8 mouse cellular contexts compared by ENCODE assay signal in the genomic region with DNA sequence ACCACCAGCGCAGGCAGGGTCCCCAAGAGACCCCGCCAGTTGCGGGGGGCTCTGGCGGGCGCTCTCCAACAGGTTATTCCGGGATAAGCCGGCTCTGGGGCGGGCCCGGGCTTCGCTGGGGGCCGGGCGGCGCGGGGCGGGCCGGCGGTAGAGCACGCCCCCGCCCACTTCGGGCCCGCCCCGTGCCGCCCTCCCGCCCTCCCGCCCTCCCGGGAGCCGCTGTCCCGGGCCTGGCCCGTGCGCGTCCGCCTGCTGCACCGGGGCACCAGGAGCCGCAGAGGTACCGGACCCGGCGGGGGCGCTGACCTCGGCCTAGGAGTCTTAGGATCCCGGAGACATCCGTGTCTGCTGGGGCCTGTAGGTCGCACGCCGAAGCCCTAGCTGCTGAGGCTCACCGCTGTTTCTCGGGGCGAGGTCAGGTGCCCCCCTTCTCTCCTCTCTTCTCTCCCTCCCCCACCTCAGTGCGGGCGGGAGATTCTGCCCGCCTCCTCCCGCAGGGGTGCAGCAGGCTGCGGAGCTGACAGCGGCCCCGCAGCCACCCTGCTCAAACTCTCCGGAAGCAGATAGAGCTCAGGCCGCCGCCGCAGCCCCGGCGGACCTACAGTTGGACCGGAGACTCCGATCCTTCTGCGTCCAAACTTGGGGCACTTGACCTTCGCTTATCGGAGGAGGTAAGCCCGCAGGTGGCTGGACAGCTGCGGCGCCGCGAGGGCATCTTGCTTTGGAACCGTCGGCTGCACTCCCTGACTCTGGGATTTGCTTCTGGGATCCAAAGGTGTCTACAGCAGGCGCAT. TPM values are rescaled to one million over a fixed set of nuclear protein-coding genes. Genes with fewer than 3 reads are reported as not detected.
DNase-seq lines count a peak whose midpoint lies in the region; ATAC-seq and TF ChIP-seq lines count a peak whose summit lies in the region.

A gene (plus strand): TSS at position 206 of the 794 bp plus-strand sequence.

- H3K36me3 ChIP-seq in C2C12 (ENCODE audit: control insufficient read depth, insufficient read depth), result no peaks in the 10 kb centered on the region
- H3K36me3 ChIP-seq in embryonic facial prominence, embryonic 13.5 days, result no peaks in the 10 kb centered on the region
- no peaks in the 10 kb centered on the region for H3K36me3 ChIP-seq in kidney, postnatal 0 days (ENCODE audit: insufficient read depth, low read length)
- no peaks in the 10 kb centered on the region for H3K36me3 ChIP-seq in liver, embryonic 16.5 days (ENCODE audit: control insufficient read depth, insufficient read depth)
- H3K36me3 ChIP-seq in neural tube, embryonic 15.5 days, result no peaks in the 10 kb centered on the region

- TF ChIP-seq CTCF in C2C12 (IDR thresholded peaks at IDR 0.05; ENCODE audit: control insufficient read depth, insufficient read depth, insufficient read length), result no peak
- no peak for TF ChIP-seq CTCF in kidney, postnatal 0 days (IDR thresholded peaks at IDR 0.05; ENCODE audit: low read depth)

- peak within 1 kb of the TSS; percentile 52 for H3K4me3 ChIP-seq in C2C12 (ENCODE audit: insufficient read depth, poor library complexity, severe bottlenecking)
- peak within 1 kb of the TSS; percentile 84 for H3K4me3 ChIP-seq in embryonic facial prominence, embryonic 13.5 days
- H3K4me3 ChIP-seq in kidney, postnatal 0 days (replicated peaks; ENCODE audit: low read depth, low read length), result peak within 1 kb of the TSS; percentile 85
- H3K4me3 ChIP-seq in liver, embryonic 16.5 days (ENCODE audit: low read depth, low read length), result peak within 1 kb of the TSS; percentile 90
- H3K4me3 ChIP-seq in neural tube, embryonic 15.5 days (replicated peaks), result peak within 1 kb of the TSS; percentile 81

- no peaks in the 10 kb centered on the region for H3K9me3 ChIP-seq in embryonic facial prominence, embryonic 13.5 days
- no peaks in the 10 kb centered on the region for H3K9me3 ChIP-seq in kidney, postnatal 0 days (replicated peaks; ENCODE audit: low read length)
- H3K9me3 ChIP-seq in liver, embryonic 16.5 days (replicated peaks; ENCODE audit: control insufficient read depth, low read length), result no peaks in the 10 kb centered on the region
- no peaks in the 10 kb centered on the region for H3K9me3 ChIP-seq in neural tube, embryonic 15.5 days (replicated peaks)

- no peaks in the 10 kb centered on the region for H3K79me3 ChIP-seq in C2C12 (ENCODE audit: low read depth)

- H3K79me2 ChIP-seq in C2C12 (ENCODE audit: control insufficient read depth, insufficient read depth), result no peaks in the 10 kb centered on the region

- peak; percentile 89 for ATAC-seq in embryonic facial prominence, embryonic 13.5 days (ENCODE audit: insufficient number of reproducible peaks, insufficient read depth, low FRiP score, low TSS enrichment, low read depth)
- ATAC-seq in kidney, postnatal 0 days (replicated peaks; ENCODE audit: low FRiP score, low read depth), result peak; percentile 88
- peak; percentile 94 for ATAC-seq in liver, embryonic 16.5 days (ENCODE audit: low read depth)
- ATAC-seq in neural tube, embryonic 15.5 days (ENCODE audit: low FRiP score), result peak; percentile 89

- peaks cover 19% of the 10 kb centered on the region; the same call in 1 of the 2 replicates for H3K4me1 ChIP-seq in embryonic facial prominence, embryonic 13.5 days
- no peaks in the 10 kb centered on the region for H3K4me1 ChIP-seq in kidney, postnatal 0 days (replicated peaks; ENCODE audit: insufficient read depth, low read length)
- peaks cover 45% of the 10 kb centered on the region for H3K4me1 ChIP-seq in liver, embryonic 16.5 days (ENCODE audit: control insufficient read depth, low read depth, low read length)
- H3K4me1 ChIP-seq in neural tube, embryonic 15.5 days, result peaks cover 17% of the 10 kb centered on the region

- peak within 1 kb of the TSS; percentile 81 for H3K9ac ChIP-seq in embryonic facial prominence, embryonic 13.5 days
- peak within 1 kb of the TSS; percentile 70 for H3K9ac ChIP-seq in kidney, postnatal 0 days (ENCODE audit: low read depth, low read length)
- H3K9ac ChIP-seq in liver, embryonic 16.5 days (ENCODE audit: low read depth, low read length), result peak within 1 kb of the TSS; percentile 87
- H3K9ac ChIP-seq in neural tube, embryonic 15.5 days (replicated peaks), result peak within 1 kb of the TSS; percentile 54

- WGBS in embryonic facial prominence, embryonic 13.5 days, result under 1% methylated on average over 63 of the region's 73 CpGs
- WGBS in kidney, postnatal 0 days, result under 1% methylated on average over 71 of the region's 73 CpGs
- WGBS in liver, embryonic 16.5 days (ENCODE audit: insufficient replicate concordance), result 0% methylated on average over 61 of the region's 73 CpGs
- WGBS in neural tube, embryonic 15.5 days, result under 1% methylated on average over 72 of the region's 73 CpGs

- H3K4me2 ChIP-seq in embryonic facial prominence, embryonic 13.5 days, result peak within 1 kb of the TSS; percentile 89
- peak within 1 kb of the TSS; percentile 97 for H3K4me2 ChIP-seq in kidney, postnatal 0 days (ENCODE audit: low read length)
- H3K4me2 ChIP-seq in liver, embryonic 16.5 days (ENCODE audit: low read depth, low read length), result peak within 1 kb of the TSS; percentile 92
- H3K4me2 ChIP-seq in neural tube, embryonic 15.5 days, result peak within 1 kb of the TSS; percentile 82

- DNase-seq in adrenal gland, adult 2 months, result no peak
- no peak for DNase-seq in heart, adult 18-20 months
- peak; percentile 70 for DNase-seq in kidney, postnatal 0 days (ENCODE audit: low spot score)
- DNase-seq in testis, postnatal 14 days (ENCODE audit: low spot score), result peak; percentile 77

- H3ac ChIP-seq in C2C12 (ENCODE audit: control insufficient read depth, insufficient read length, low read depth), result peak within 1 kb of the TSS; percentile 81

- H3K27ac ChIP-seq in embryonic facial prominence, embryonic 13.5 days, result peak within 1 kb of the TSS; percentile 44
- peak within 1 kb of the TSS; percentile 47; the same call in 1 of the 2 replicates for H3K27ac ChIP-seq in kidney, postnatal 0 days
- peak within 1 kb of the TSS; percentile 94 for H3K27ac ChIP-seq in liver, embryonic 16.5 days (ENCODE audit: low read length)
- H3K27ac ChIP-seq in neural tube, embryonic 15.5 days (replicated peaks), result peak within 1 kb of the TSS; percentile 74

- H3K27me3 ChIP-seq in C2C12 (ENCODE audit: control insufficient read depth, insufficient read depth, insufficient read length), result no peaks in the 10 kb centered on the region
- H3K27me3 ChIP-seq in embryonic facial prominence, embryonic 13.5 days, result no peaks in the 10 kb centered on the region
- H3K27me3 ChIP-seq in kidney, postnatal 0 days (ENCODE audit: insufficient read depth, low read length), result no peaks in the 10 kb centered on the region
- no peaks in the 10 kb centered on the region for H3K27me3 ChIP-seq in liver, embryonic 16.5 days (ENCODE audit: control insufficient read depth, insufficient read depth, low read depth, low read length)
- no peaks in the 10 kb centered on the region for H3K27me3 ChIP-seq in neural tube, embryonic 15.5 days (replicated peaks)

TF ChIP-seq in C2C12, 6 proteins besides CTCF, POLR2A, EP300 and RAD21:
- no peak for TF ChIP-seq FOSL1 (IDR thresholded peaks at IDR 0.05; ENCODE audit: insufficient read depth, low read length, poor library complexity, severe bottlenecking)
- TF ChIP-seq USF1 (IDR thresholded peaks at IDR 0.05; ENCODE audit: low read depth), result no peak
- no peak for TF ChIP-seq MYOG (IDR thresholded peaks at IDR 0.05; ENCODE audit: control insufficient read depth, extremely low read depth, insufficient read length)
- no peak for TF ChIP-seq CEBPB (IDR thresholded peaks at IDR 0.05; ENCODE audit: low read depth)
- TF ChIP-seq MYOD1 (IDR thresholded peaks at IDR 0.05; ENCODE audit: control insufficient read depth, insufficient read length, low read depth), result no peak
- TF ChIP-seq MAX (IDR thresholded peaks at IDR 0.05), result no peak

RNA-seq across cellular contexts. Expression of the gene that starts here (rescaled TPM):
- polyA plus RNA-seq in C2C12 (2012; fragmentation: generic; extraction: Trizol), result 8.6 TPM
- total RNA-seq in adrenal gland, adult 2 months (2021), result 10 to 100 TPM; 68.2 to 74.8 TPM
- 68.4 and 77.7 TPM in 2 replicates for polyA plus RNA-seq in adrenal gland, adult 2 months (2012; rRNA removed)
- 27.7 and 30.1 TPM in 2 replicates for polyA plus RNA-seq in embryonic facial prominence, embryonic 13.5 days (2015; fragmentation: Nextera tagmentation; extraction: Ambion mirVana)
- total RNA-seq in heart, adult 18-20 months (2021), result 10 to 100 TPM; 20.7 to 25.8 TPM
- polyA plus RNA-seq in kidney, postnatal 0 days (2015; fragmentation: Nextera tagmentation; extraction: Ambion mirVana), result 9.7 and 10.3 TPM in 2 replicates
- polyA plus RNA-seq in liver, embryonic 16.5 days (2015; fragmentation: Nextera tagmentation; extraction: Ambion mirVana), result 15.8 and 16.2 TPM in 2 replicates
- polyA plus RNA-seq in neural tube, embryonic 15.5 days (2015; fragmentation: Nextera tagmentation; extraction: Ambion mirVana), result 13.2 and 17.0 TPM in 2 replicates

Comparison
In these comparisons a context has a peak if more than half of its experiments do, and no peak if none do; other contexts are left out.
1. DNase-seq: peak in kidney, postnatal 0 days (single experiment) and testis, postnatal 14 days (single experiment); none in adrenal gland, adult 2 months (single experiment) and heart, adult 18-20 months (0 of 2).
2. H3K27ac ChIP-seq: peak in every context shown above with its lines; median percentile 94 in liver, embryonic 16.5 days; 74 in neural tube, embryonic 15.5 days; 47 in kidney, postnatal 0 days; 44 in embryonic facial prominence, embryonic 13.5 days.
3. Peak in every context shown above with its lines, with median percentiles within 50 percentile points of each other: H3K4me3 ChIP-seq, ATAC-seq, H3K4me2 ChIP-seq and H3K9ac ChIP-seq.